Comparison of ENCODE assay signal across 8 mouse cellular contexts in the genomic region with DNA sequence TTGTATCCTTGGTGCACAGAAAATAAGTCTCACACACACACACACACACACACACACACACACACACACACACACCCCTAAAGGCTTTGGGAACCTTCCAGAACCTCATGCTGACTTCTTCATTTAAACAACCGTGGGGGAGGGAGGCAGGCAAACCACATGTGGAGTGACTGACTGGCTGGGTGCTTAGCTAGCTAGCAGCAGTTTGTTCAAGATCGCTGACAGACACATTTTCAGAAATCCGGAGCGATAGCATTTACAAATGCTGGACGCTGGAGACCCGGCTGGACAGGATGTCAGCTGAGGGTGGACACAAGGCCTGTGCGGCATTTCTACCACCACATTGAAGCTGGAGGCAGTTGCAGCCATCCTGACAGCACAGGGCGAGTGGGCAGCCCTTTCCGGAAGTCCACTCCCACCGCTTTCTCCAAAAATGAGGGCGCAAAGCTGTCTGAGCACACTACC. TPM values are rescaled to one million over a fixed set of nuclear protein-coding genes. Genes with fewer than 3 reads are reported as not detected.
DNase-seq lines count a peak whose midpoint lies in the region; ATAC-seq and TF ChIP-seq lines count a peak whose summit lies in the region.

No protein-coding gene starts in this region.

- peaks cover 12% of the 10 kb centered on the region for H3K4me1 ChIP-seq in hindbrain, postnatal 0 days (ENCODE audit: insufficient read depth, low read length)
- H3K4me1 ChIP-seq in hindbrain, embryonic 11.5 days (replicated peaks; ENCODE audit: control insufficient read depth, insufficient read depth, low read length) = peaks cover 16% of the 10 kb centered on the region
- H3K4me1 ChIP-seq in embryonic facial prominence, embryonic 14.5 days (ENCODE audit: control insufficient read depth, insufficient read depth, low read length) = peaks cover 15% of the 10 kb centered on the region
- H3K4me1 ChIP-seq in hindbrain, embryonic 12.5 days = peaks cover 41% of the 10 kb centered on the region

- no peaks in the 10 kb centered on the region for H3K36me3 ChIP-seq in hindbrain, postnatal 0 days (ENCODE audit: insufficient read depth, low read length)
- 0 out of 2 replicates have a peak, but pooled peaks cover 2% of the 10 kb centered on the region for H3K36me3 ChIP-seq in hindbrain, embryonic 11.5 days (ENCODE audit: control insufficient read depth, insufficient read depth, low read length)
- H3K36me3 ChIP-seq in embryonic facial prominence, embryonic 14.5 days (ENCODE audit: control insufficient read depth, insufficient read depth, low read length) = 0 out of 2 replicates have a peak, but pooled peaks cover 9% of the 10 kb centered on the region
- peaks cover 26% of the 10 kb centered on the region for H3K36me3 ChIP-seq in hindbrain, embryonic 12.5 days

- H3K27me3 ChIP-seq in hindbrain, postnatal 0 days (ENCODE audit: insufficient read depth, low read length) = no peaks in the 10 kb centered on the region
- no peaks in the 10 kb centered on the region for H3K27me3 ChIP-seq in hindbrain, embryonic 11.5 days (ENCODE audit: control insufficient read depth, insufficient read depth, low read length)
- H3K27me3 ChIP-seq in embryonic facial prominence, embryonic 14.5 days (replicated peaks; ENCODE audit: control insufficient read depth, insufficient read depth, low read length) = no peaks in the 10 kb centered on the region
- H3K27me3 ChIP-seq in hindbrain, embryonic 12.5 days = no peaks in the 10 kb centered on the region

- 57% methylated on average over 11 of the region's 11 CpGs for WGBS in hindbrain, postnatal 0 days
- 76% methylated on average over 11 of the region's 11 CpGs for WGBS in hindbrain, embryonic 11.5 days
- WGBS in embryonic facial prominence, embryonic 14.5 days = 62% methylated on average over 11 of the region's 11 CpGs
- WGBS in hindbrain, embryonic 12.5 days = 66% methylated on average over 11 of the region's 11 CpGs

- H3K9me3 ChIP-seq in hindbrain, postnatal 0 days (ENCODE audit: low read length) = no peaks in the 10 kb centered on the region
- H3K9me3 ChIP-seq in hindbrain, embryonic 11.5 days (ENCODE audit: control insufficient read depth, low read length) = no peaks in the 10 kb centered on the region
- no peaks in the 10 kb centered on the region for H3K9me3 ChIP-seq in embryonic facial prominence, embryonic 14.5 days (ENCODE audit: control insufficient read depth, low read length)
- no peaks in the 10 kb centered on the region for H3K9me3 ChIP-seq in hindbrain, embryonic 12.5 days (replicated peaks)

- H3K27ac ChIP-seq in hindbrain, postnatal 0 days = peak overlapping the region; percentile 5; the same call in 1 of the 2 replicates
- H3K27ac ChIP-seq in hindbrain, embryonic 11.5 days (ENCODE audit: low read depth, low read length) = no peak overlapping the region
- peak overlapping the region; percentile 44 for H3K27ac ChIP-seq in embryonic facial prominence, embryonic 14.5 days (replicated peaks; ENCODE audit: low read depth, low read length)
- no peak overlapping the region for H3K27ac ChIP-seq in hindbrain, embryonic 12.5 days

- no peak overlapping the region for H3K9ac ChIP-seq in hindbrain, postnatal 0 days (replicated peaks; ENCODE audit: low read length)
- H3K9ac ChIP-seq in hindbrain, embryonic 11.5 days (ENCODE audit: low read depth, low read length) = no peak overlapping the region
- H3K9ac ChIP-seq in embryonic facial prominence, embryonic 14.5 days (ENCODE audit: low read depth, low read length) = 0 out of 2 replicates have a peak overlapping the region, but pooled peaks have one; percentile 16
- H3K9ac ChIP-seq in hindbrain, embryonic 12.5 days = no peak overlapping the region

- ATAC-seq in hindbrain, postnatal 0 days = no peak
- ATAC-seq in hindbrain, embryonic 11.5 days (ENCODE audit: low FRiP score) = no peak
- ATAC-seq in embryonic facial prominence, embryonic 14.5 days (ENCODE audit: low read depth) = no peak
- no peak for ATAC-seq in hindbrain, embryonic 12.5 days (ENCODE audit: low FRiP score)

- no peak for DNase-seq in hindbrain, postnatal 0 days (ENCODE audit: low spot score)
- DNase-seq in hindbrain, embryonic 11.5 days (ENCODE audit: low spot score) = no peak
- DNase-seq in embryonic facial prominence, embryonic 14.5 days (ENCODE audit: low spot score) = peak; percentile 81
- peak; percentile 62 to 74 for DNase-seq in kidney, postnatal 4 days
- peak; percentile 68 to 82 for DNase-seq in right cerebral cortex, postnatal 10 days (ENCODE audit: low spot score in 2 of 2)
- DNase-seq in thymus, postnatal 14 days = no peak
- DNase-seq in spleen, adult 18-20 months = no peak

- no peak overlapping the region for H3K4me2 ChIP-seq in hindbrain, postnatal 0 days (ENCODE audit: low read depth, low read length)
- no peak overlapping the region for H3K4me2 ChIP-seq in hindbrain, embryonic 11.5 days (replicated peaks; ENCODE audit: low read depth, low read length)
- H3K4me2 ChIP-seq in embryonic facial prominence, embryonic 14.5 days (ENCODE audit: low read depth, low read length) = no peak overlapping the region
- H3K4me2 ChIP-seq in hindbrain, embryonic 12.5 days (replicated peaks) = no peak overlapping the region

- H3K4me3 ChIP-seq in hindbrain, postnatal 0 days (ENCODE audit: low read length) = no peak overlapping the region
- H3K4me3 ChIP-seq in hindbrain, embryonic 11.5 days (ENCODE audit: low read depth, low read length) = no peak overlapping the region
- no peak overlapping the region for H3K4me3 ChIP-seq in embryonic facial prominence, embryonic 14.5 days (ENCODE audit: low read depth, low read length)
- H3K4me3 ChIP-seq in hindbrain, embryonic 12.5 days = no peak overlapping the region

- no peak for TF ChIP-seq CTCF in hindbrain, postnatal 0 days (IDR thresholded peaks at IDR 0.05; ENCODE audit: low read depth)

RNA-seq across cellular contexts. Expression of gene Cotl1, which starts 15.5 kb away (rescaled TPM):
- total RNA-seq in hindbrain, postnatal 0 days (2014; rRNA removed) = 263 and 269 TPM in 2 replicates
- polyA plus RNA-seq in hindbrain, postnatal 0 days (2015; fragmentation: Nextera tagmentation; extraction: Ambion mirVana) = 85.4 and 87.8 TPM in 2 replicates
- polyA plus RNA-seq in hindbrain, embryonic 11.5 days (2014; fragmentation: Nextera tagmentation; extraction: Ambion mirVana) = 458 and 496 TPM in 2 replicates
- 255 and 299 TPM in 2 replicates for polyA plus RNA-seq in embryonic facial prominence, embryonic 14.5 days (2014; fragmentation: Nextera tagmentation; extraction: Ambion mirVana)
- polyA plus RNA-seq in hindbrain, embryonic 12.5 days (2016; fragmentation: Nextera tagmentation; extraction: Ambion mirVana) = 115 and 142 TPM in 2 replicates

RNA-seq across cellular contexts. Expression of gene Klhl36, which starts 37.2 kb away (rescaled TPM):
- total RNA-seq in hindbrain, postnatal 0 days (2014; rRNA removed) = 36.6 and 37.3 TPM in 2 replicates
- polyA plus RNA-seq in hindbrain, postnatal 0 days (2015; fragmentation: Nextera tagmentation; extraction: Ambion mirVana) = 20.6 and 22.0 TPM in 2 replicates
- 9.2 and 9.3 TPM in 2 replicates for polyA plus RNA-seq in hindbrain, embryonic 11.5 days (2014; fragmentation: Nextera tagmentation; extraction: Ambion mirVana)
- polyA plus RNA-seq in embryonic facial prominence, embryonic 14.5 days (2014; fragmentation: Nextera tagmentation; extraction: Ambion mirVana) = 8.6 and 10.1 TPM in 2 replicates
- polyA plus RNA-seq in hindbrain, embryonic 12.5 days (2016; fragmentation: Nextera tagmentation; extraction: Ambion mirVana) = 12.2 and 12.8 TPM in 2 replicates

RNA-seq across cellular contexts. Expression of gene Tldc1, which starts 46.6 kb away (rescaled TPM):
- 20.2 and 21.2 TPM in 2 replicates for total RNA-seq in hindbrain, postnatal 0 days (2014; rRNA removed)
- 7.4 and 8.4 TPM in 2 replicates for polyA plus RNA-seq in hindbrain, postnatal 0 days (2015; fragmentation: Nextera tagmentation; extraction: Ambion mirVana)
- 7.8 and 8.5 TPM in 2 replicates for polyA plus RNA-seq in hindbrain, embryonic 11.5 days (2014; fragmentation: Nextera tagmentation; extraction: Ambion mirVana)
- polyA plus RNA-seq in embryonic facial prominence, embryonic 14.5 days (2014; fragmentation: Nextera tagmentation; extraction: Ambion mirVana) = 5.4 and 5.5 TPM in 2 replicates
- 11.9 and 12.2 TPM in 2 replicates for polyA plus RNA-seq in hindbrain, embryonic 12.5 days (2016; fragmentation: Nextera tagmentation; extraction: Ambion mirVana)

Comparison
In these comparisons a context has a peak if more than half of its experiments do, and no peak if none do; other contexts are left out.
1. H3K27ac ChIP-seq: peak in hindbrain, postnatal 0 days (single experiment) and embryonic facial prominence, embryonic 14.5 days (single experiment); none in hindbrain, embryonic 11.5 days (single experiment) and hindbrain, embryonic 12.5 days (single experiment).
2. DNase-seq: peak in embryonic facial prominence, embryonic 14.5 days (single experiment), kidney, postnatal 4 days (2 of 2) and right cerebral cortex, postnatal 10 days (2 of 2); none in hindbrain, postnatal 0 days (single experiment), hindbrain, embryonic 11.5 days (single experiment), thymus, postnatal 14 days (single experiment) and spleen, adult 18-20 months (0 of 2).